Mouse (Mus musculus): ENCODE data around the gene Dysf.
"Not testable (repeated sequence)": the region's sequence is repeated elsewhere in the genome, so short reads cannot be mapped to it uniquely, and the experiment has no call there.

The Dysf gene

DNA sequence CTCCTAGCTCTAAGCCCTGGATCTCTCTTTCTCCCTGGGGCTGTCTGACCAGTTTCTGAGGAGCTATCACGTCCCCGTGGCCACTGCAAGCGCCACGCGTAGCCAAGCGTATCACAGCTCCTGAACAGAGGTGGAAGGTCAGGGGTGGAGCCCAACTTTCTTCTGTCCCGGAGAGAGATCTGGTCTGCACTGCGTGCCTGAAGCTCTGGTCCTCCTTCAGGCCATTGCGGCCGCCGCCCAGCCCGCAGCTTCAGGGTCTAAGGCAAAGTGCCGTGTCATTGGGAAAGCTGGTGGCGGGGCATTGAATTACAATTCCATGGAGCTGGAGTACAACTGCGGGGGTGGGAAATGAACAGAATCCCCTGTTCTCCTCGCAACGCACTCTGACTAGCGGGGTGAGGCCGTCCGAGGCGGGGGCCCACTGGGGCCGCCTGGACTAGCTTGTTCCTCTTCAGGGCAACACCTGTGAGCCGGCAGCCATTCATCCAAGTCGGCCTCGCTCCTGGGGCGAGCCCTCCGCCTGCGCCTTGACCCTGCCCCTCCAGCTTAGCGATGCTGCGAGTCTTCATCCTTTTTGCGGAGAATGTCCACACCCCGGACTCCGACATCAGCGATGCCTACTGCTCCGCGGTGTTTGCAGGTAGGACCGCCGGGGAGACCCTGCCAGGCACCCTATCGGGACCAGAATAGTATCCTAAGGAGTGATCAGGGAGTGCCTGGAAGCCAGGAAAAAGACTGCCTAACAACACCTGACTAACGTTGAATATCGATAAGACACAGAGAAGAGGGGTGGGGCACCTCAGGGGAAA, at the start of gene Dysf:
Gene Dysf (plus strand): TSS at position 228 of the 809 bp plus-strand sequence.
- in situ Hi-C loops (cut with MboI, MseI), result no loop called here

DNA sequence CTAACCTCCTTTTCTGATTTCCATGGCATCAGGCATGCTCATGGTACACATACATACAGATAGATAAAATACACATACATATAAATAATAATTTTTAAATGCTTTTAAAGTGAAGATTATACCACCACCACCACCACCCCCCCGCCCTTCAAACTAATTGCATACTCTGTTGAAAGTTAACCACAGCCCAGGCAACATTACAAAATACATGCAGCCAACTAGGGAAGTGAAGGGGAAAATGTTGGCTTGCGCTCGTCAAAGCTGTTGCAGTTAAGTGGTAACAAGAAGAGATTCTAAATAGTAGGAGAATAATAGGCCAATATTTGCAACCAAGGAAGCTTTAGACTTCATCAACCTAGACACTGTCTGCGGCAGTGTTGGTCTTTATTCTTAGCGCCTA, 20.7 kb upstream of the Dysf start:
- in situ Hi-C loops (cut with MboI, MseI), result no loop called here

DNA sequence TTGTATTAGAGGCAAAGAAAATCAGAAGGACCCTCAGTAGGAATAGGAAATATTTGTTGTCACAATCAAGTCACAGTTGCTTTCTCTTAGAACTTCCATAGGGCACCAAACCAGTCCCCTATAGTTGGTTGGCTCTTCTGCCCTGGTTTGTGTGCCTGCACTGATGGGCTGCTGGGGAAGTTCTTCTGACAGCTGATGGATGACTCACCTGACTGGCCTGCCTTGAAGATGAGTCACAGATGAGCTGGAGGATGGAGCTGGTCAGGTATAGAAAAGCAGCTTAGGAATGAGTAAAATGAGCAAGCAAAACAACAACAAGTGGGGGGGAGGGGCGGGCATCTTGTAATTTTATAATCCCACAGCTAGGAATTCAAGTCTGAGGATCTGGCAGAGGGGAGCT, 5.7 kb upstream of the Dysf start:
- in situ Hi-C loops (cut with MboI, MseI), result no loop called here

DNA sequence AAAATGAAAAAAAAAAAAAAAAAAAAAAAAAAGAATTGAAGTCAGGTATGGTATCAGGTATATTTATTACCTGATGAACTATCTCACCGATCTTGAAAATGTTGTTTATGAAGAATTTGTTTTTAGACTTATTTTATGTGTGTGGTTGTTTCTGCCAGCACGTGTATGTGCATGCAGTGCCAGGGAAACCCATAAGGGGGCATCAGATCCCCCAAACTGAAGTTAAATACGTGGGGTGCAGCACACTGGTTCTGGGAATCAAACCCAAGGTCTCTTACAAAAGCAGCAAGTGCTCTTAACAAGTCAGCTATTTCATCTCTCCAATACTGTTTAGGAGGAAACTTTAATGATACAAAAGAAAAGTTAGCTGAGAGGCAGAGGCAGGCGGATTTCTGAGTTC, 4.1 kb upstream of the Dysf start:
- in situ Hi-C loops (cut with MboI, MseI), result no loop called here

GRCm38 (mm10) chr6:84009172-84009872, 932 bp downstream of the Dysf start:
- in situ Hi-C loops (cut with MboI, MseI), result no loop called here

GRCm38 (mm10) chr6:84009915-84010302, 1.5 kb downstream of the Dysf start:
- in situ Hi-C loops (cut with MboI, MseI), result no loop called here

DNA sequence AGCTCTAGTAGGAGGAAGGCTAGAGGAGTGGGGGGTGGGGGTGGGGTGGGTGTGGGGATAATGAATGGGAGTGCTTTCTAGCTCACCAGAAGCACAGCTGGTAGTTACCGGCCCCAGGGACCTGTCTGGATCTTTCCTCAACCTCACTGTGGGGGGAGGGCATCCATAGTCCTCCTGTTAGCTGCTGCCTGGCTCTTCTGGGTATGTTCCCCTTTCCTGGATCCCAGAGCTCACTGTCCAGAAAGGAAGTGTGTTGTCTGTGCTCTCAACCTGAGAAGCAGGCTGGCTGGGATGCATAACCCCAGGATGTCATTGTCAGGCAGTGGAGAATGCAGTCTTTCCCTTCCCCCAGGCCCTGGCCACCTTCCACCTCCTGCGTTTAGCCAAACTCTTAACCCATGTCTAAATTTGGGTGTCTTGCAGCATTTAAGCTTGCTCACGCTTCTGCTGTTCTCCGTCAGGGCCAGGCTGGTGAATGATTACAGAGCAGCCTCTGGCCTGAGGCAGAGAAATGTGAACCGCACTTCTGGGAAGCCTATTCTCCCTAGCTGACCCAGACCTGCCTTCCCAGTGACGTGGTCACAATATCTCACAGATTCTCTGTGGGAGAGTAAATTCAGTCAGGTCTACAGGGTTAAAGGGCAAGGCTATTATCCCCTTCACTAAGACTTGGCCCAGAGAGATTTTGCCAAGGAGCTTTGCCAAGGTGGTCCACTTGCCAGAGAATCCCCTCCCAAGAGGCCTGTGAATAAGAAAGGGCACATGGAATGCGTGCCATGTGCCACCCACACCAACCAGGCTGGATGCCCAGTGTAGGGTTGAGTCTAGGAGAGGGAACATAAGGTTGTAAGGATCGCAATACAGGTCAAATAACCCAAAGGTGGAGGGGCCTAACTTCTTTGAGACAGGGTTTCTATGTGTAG, 2.2 kb downstream of the Dysf start:
- in situ Hi-C loops (cut with MboI, MseI), result no loop called here

DNA sequence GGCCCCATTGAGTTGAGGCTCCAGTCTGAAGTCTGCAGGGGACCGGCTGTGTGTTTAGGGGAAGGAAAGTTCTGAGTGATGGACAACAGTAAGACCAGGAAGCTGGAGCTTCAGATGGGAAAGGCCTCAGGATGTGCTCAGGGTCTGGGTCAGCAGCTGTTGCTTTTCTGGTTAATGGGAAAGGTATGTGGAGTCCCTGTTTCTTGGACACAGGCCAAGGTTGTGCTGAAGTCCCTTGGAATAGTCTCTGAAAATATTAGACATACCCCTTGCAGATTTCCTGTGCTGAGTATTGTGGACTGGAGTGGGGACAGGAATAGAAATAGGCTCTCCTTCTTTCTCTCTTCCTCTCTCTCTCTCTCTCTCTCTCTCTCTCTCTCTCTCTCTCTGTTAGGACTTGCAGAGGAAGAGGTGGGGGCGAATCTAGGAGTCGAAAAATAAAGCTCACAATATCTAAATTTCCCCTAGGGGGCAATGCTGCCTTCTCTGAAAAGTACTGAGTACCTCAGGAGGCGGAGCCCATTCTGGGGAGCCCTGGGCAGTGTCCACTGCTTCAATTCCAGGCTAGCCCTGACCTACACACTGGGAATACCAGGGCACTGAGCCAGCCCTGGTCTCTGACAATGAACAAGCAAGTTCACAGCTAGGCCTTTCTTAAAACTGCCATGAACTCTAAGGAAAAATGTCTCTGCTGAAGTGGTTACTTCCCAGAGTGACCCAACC, 6.7 kb downstream of the Dysf start:
- in situ Hi-C loops (cut with MboI, MseI), result loop anchor here (5.0 kb wide), 1 partner anchor 37 kb away; no protein-coding TSS in a partner anchor

GRCm38 (mm10) chr6:84016851-84017250, 8.5 kb downstream of the Dysf start:
- in situ Hi-C loops (cut with MboI, MseI), result loop anchor here (5.0 kb wide), 1 partner anchor 35 kb away; no protein-coding TSS in a partner anchor

- in situ Hi-C loops (cut with MboI, MseI), result loop anchor here (5.0 kb wide), 1 partner anchor 35 kb away; no protein-coding TSS in a partner anchor
Observed at GRCm38 (mm10) chr6:84017392-84017791, 9.0 kb downstream of the Dysf start.

- in situ Hi-C loops (cut with MboI, MseI), result loop anchor here (5.0 kb wide), 1 partner anchor 33 kb away; no protein-coding TSS in a partner anchor
Observed at GRCm38 (mm10) chr6:84018906-84019550, 10.6 kb downstream of the Dysf start.

GRCm38 (mm10) chr6:84020002-84020401, 11.6 kb downstream of the Dysf start:
- in situ Hi-C loops (cut with MboI, MseI), result no loop called here

DNA sequence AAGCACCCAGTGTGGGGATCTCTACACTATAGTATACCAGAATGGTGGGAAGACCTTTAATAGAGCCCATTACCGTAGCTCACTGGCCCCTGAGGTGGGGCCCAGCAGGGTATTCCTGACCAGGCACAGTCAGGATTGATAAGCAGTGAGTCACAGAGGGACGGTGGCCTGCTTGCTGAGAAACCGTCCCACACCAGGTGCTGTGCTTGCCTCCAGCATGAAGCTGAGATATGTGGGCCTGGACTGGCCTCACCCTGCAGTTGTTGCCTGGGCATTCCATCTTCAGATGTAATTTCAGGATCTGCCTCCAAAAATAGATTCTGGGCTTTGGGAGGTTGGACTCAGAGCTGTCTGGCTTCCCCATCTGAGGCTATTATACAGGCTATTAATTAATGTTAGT, 13.6 kb downstream of the Dysf start:
- in situ Hi-C loops (cut with MboI, MseI), result no loop called here

GRCm38 (mm10) chr6:84025636-84026035, 17.2 kb downstream of the Dysf start:
- in situ Hi-C loops (cut with MboI, MseI), result no loop called here

DNA sequence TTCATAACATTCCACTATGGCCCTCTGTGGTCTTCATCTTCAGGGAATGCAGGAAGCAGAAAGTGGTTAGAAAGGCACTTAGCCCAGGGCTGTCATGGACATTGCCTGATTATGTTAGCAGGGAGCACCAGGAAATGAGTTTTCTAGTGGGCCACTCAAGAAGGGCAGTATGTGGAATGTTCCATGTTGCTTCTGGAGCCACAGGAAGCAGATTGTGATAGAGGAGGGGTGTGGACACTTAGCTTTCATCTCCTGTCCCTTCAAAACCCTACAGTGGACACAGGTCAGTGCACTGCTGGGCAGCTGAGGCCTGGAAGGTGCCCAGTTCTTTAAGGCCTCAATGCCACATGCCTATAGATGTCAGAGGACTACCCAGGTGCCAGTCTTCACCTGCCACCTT, 20.4 kb downstream of the Dysf start:
- in situ Hi-C loops (cut with MboI, MseI), result no loop called here

GRCm38 (mm10) chr6:84029775-84030174, 21.4 kb downstream of the Dysf start:
- in situ Hi-C loops (cut with MboI, MseI), result no loop called here

DNA sequence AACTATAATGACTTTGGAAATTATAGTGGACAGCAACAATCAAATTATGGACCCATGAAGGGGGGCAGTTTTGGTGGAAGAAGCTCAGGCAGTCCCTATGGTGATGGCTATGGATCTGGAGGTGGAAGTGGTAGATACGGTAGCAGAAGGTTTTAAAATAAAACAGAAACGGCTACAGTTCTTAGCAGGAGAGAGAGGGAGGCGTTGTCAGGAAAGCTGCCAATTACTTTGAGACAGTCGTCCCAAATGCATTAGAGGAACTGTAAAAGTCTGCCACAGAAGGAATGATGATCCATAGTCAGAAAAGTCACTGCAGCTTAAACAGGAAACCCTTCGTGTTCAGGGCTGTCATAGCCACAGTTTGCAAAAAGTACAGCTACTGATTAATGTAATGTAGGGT, 24.1 kb downstream of the Dysf start:
- in situ Hi-C loops (cut with MboI, MseI), result not testable (repeated sequence)

DNA sequence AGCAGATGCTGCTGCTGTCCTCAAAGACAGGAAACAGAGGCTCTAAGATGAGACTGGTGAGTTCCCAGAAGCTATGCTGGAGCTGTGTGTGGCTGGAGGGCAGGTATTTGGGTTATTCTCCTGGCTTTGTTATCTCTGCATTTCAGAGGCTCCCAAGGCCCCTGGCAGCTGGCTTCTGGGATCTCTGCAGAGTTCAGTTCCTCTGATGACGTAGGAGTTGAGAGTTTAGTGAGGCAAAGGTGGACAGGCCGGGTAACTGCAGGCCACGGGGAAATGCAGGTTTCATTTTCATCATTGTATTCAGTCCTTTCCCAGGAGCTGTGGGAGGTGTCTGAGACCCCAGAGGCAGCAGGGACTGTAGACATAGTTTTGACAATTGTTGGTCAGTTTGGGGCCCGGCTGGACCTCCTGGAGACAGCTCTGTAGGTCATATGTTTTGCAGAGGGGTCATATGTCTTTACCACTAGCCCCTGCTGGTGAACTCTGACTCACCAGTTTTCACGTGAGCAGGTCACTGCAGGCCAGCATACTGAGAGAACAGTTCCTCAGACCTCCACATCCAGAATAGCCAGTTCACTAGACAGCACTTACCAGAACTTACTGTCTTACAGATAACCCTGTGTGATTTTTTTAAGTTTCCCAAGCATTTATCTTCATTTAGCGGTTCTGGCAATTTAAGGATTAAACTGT, 35.0 kb downstream of the Dysf start:
- in situ Hi-C loops (cut with MboI, MseI), result no loop called here

- in situ Hi-C loops (cut with MboI, MseI), result no loop called here
Observed at GRCm38 (mm10) chr6:84044679-84045078, 36.3 kb downstream of the Dysf start.

- in situ Hi-C loops (cut with MboI, MseI), result no loop called here
Observed at GRCm38 (mm10) chr6:84048856-84049255, 40.5 kb downstream of the Dysf start.

Data from regulatory T cell (primary cell).